Mouse (Mus musculus): ENCODE results near the gene Faiml. TPM values are rescaled to one million over a fixed set of nuclear protein-coding genes. Genes with fewer than 3 reads are reported as not detected.

The Faiml gene
- polyA plus RNA-seq, 1 experiment: not detected

DNA sequence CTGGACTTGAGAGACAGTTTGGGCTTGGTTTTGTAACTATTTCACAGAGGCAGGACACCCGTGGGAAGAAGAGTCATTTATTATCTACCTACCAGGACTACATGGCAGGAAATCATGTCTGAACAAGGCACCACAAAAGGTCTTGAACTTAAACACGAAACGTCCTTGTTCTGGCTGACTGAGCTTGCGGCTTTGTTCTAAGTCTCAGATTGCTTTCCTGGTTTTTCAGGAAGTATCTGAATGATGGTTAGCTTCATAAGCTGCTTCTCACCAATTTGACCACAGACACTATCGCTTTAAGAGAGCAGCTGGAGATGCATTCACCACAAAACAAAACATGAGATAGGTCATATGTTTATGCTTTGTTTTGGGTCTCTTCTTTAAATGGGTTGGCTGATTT, 3.5 kb upstream of the Faiml start:
- Histone ChIP-seq H3K9ac (ENCODE audit: low read depth, poor library complexity, severe bottlenecking) (no peak overlapping the region), H3K27me3 (ENCODE audit: control insufficient read depth, insufficient read depth, low read length, poor library complexity, severe bottlenecking) (no peaks in the 10 kb centered on the region), H3K36me3 (ENCODE audit: control insufficient read depth, insufficient read depth, low read length, poor library complexity, severe bottlenecking) (0 out of 2 replicates have a peak, but pooled peaks cover 2% of the 10 kb centered on the region), H3K9me3 (replicated peaks; ENCODE audit: control insufficient read depth, insufficient read depth, low read length, poor library complexity, severe bottlenecking) (peaks cover 4% of the 10 kb centered on the region; the same call in 1 of the 2 replicates), H3K4me3 (ENCODE audit: low read depth, low read length) (no peak overlapping the region), H3K4me1 (ENCODE audit: control insufficient read depth, insufficient read depth, low read length) (no peaks in the 10 kb centered on the region), H3K27ac (ENCODE audit: insufficient read depth, low read length) (no peak overlapping the region)
- TF ChIP-seq EP300 (IDR thresholded peaks at IDR 0.05; ENCODE audit: insufficient read depth, low read depth, low read length) (no peak), CTCF (IDR thresholded peaks at IDR 0.05; ENCODE audit: low read depth, low read length) (no peak), POLR2A (IDR thresholded peaks at IDR 0.05; ENCODE audit: insufficient read depth, low read length) (no peak)

- Histone ChIP-seq H3K4me1 (ENCODE audit: control insufficient read depth, insufficient read depth, low read length) (no peaks in the 10 kb centered on the region), H3K4me3 (ENCODE audit: low read depth, low read length) (no peak overlapping the region), H3K9ac (ENCODE audit: low read depth, poor library complexity, severe bottlenecking) (no peak overlapping the region), H3K27ac (ENCODE audit: insufficient read depth, low read length) (no peak overlapping the region), H3K36me3 (ENCODE audit: control insufficient read depth, insufficient read depth, low read length, poor library complexity, severe bottlenecking) (no peaks in the 10 kb centered on the region), H3K27me3 (ENCODE audit: control insufficient read depth, insufficient read depth, low read length, poor library complexity, severe bottlenecking) (no peaks in the 10 kb centered on the region), H3K9me3 (replicated peaks; ENCODE audit: control insufficient read depth, insufficient read depth, low read length, poor library complexity, severe bottlenecking) (peaks cover 4% of the 10 kb centered on the region; the same call in 1 of the 2 replicates)
- no peak for TF ChIP-seq POLR2A (IDR thresholded peaks at IDR 0.05; ENCODE audit: insufficient read depth, low read length)
- no peak for TF ChIP-seq EP300 (IDR thresholded peaks at IDR 0.05; ENCODE audit: insufficient read depth, low read depth, low read length)
- no peak for TF ChIP-seq CTCF (IDR thresholded peaks at IDR 0.05; ENCODE audit: low read depth, low read length)
Observed at GRCm38 (mm10) chr9:99239256-99239655, 2.2 kb upstream of the Faiml start.

DNA sequence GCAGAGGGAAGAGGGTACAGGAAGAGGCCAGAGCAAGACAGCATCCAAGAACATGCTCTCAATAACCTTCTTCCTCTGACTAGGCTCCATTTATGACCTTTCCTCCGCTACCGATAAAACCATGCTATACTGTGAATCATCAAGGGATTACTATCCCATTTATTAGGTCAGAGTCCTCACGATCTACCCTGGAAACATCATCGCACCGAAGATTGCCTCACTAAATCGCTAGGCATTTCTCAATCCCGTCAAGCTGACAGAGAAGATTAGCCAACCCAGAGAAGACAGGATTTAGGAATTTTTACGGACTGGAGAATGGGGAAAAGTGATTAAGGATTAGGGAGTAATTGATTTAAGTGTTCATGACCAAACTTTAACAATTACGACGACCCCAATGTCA, 1.2 kb upstream of the Faiml start:
- Histone ChIP-seq H3K27ac (ENCODE audit: insufficient read depth, low read length) (no peak overlapping the region), H3K4me1 (ENCODE audit: control insufficient read depth, insufficient read depth, low read length) (no peaks in the 10 kb centered on the region), H3K36me3 (ENCODE audit: control insufficient read depth, insufficient read depth, low read length, poor library complexity, severe bottlenecking) (no peaks in the 10 kb centered on the region), H3K4me3 (ENCODE audit: low read depth, low read length) (no peak overlapping the region), H3K9me3 (replicated peaks; ENCODE audit: control insufficient read depth, insufficient read depth, low read length, poor library complexity, severe bottlenecking) (peaks cover 4% of the 10 kb centered on the region; the same call in 1 of the 2 replicates), H3K27me3 (ENCODE audit: control insufficient read depth, insufficient read depth, low read length, poor library complexity, severe bottlenecking) (no peaks in the 10 kb centered on the region), H3K9ac (ENCODE audit: low read depth, poor library complexity, severe bottlenecking) (no peak overlapping the region)
- TF ChIP-seq POLR2A (IDR thresholded peaks at IDR 0.05; ENCODE audit: insufficient read depth, low read length) (no peak), CTCF (IDR thresholded peaks at IDR 0.05; ENCODE audit: low read depth, low read length) (no peak), EP300 (IDR thresholded peaks at IDR 0.05; ENCODE audit: insufficient read depth, low read depth, low read length) (no peak)

- Histone ChIP-seq H3K4me1 (ENCODE audit: control insufficient read depth, insufficient read depth, low read length) (no peaks in the 10 kb centered on the region), H3K27me3 (ENCODE audit: control insufficient read depth, insufficient read depth, low read length, poor library complexity, severe bottlenecking) (no peaks in the 10 kb centered on the region), H3K27ac (ENCODE audit: insufficient read depth, low read length) (no peak overlapping the region), H3K9me3 (replicated peaks; ENCODE audit: control insufficient read depth, insufficient read depth, low read length, poor library complexity, severe bottlenecking) (no peaks in the 10 kb centered on the region), H3K9ac (ENCODE audit: low read depth, poor library complexity, severe bottlenecking) (no peak overlapping the region), H3K4me3 (ENCODE audit: low read depth, low read length) (no peak overlapping the region), H3K36me3 (ENCODE audit: control insufficient read depth, insufficient read depth, low read length, poor library complexity, severe bottlenecking) (no peaks in the 10 kb centered on the region)
- no peak for TF ChIP-seq CTCF (IDR thresholded peaks at IDR 0.05; ENCODE audit: low read depth, low read length)
- TF ChIP-seq EP300 (IDR thresholded peaks at IDR 0.05; ENCODE audit: insufficient read depth, low read depth, low read length): no peak
- no peak for TF ChIP-seq POLR2A (IDR thresholded peaks at IDR 0.05; ENCODE audit: insufficient read depth, low read length)
Observed at GRCm38 (mm10) chr9:99229450-99229849, 7.6 kb downstream of the Faiml start.

DNA sequence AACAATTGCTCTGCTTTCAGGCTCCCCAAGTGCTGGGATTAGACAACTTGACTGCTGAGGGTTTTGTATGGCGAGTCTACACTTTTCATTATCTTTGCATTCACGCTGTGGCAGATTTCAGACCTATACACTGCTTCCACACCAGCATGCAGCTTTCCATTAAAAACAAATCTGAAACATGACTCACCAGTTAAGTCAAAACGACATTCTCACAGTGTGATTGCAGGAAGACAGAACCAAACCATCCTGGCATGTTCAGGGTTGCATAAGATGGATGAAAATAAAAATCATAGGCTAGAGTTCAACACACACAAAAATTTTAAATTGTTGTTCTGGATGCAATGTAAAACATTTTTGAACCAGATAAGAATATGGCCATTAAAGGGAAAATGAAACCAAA, 12.5 kb downstream of the Faiml start:
- no peaks in the 10 kb centered on the region for H3K9me3 ChIP-seq (replicated peaks; ENCODE audit: control insufficient read depth, insufficient read depth, low read length, poor library complexity, severe bottlenecking)
- H3K27ac ChIP-seq (ENCODE audit: insufficient read depth, low read length): no peak overlapping the region
- no peak overlapping the region for H3K4me3 ChIP-seq (ENCODE audit: low read depth, low read length)
- H3K9ac ChIP-seq (ENCODE audit: low read depth, poor library complexity, severe bottlenecking): no peak overlapping the region
- no peak for TF ChIP-seq EP300 (IDR thresholded peaks at IDR 0.05; ENCODE audit: insufficient read depth, low read depth, low read length)
- TF ChIP-seq CTCF (IDR thresholded peaks at IDR 0.05; ENCODE audit: low read depth, low read length): no peak
- no peak for TF ChIP-seq POLR2A (IDR thresholded peaks at IDR 0.05; ENCODE audit: insufficient read depth, low read length)
- H3K4me1 ChIP-seq (ENCODE audit: control insufficient read depth, insufficient read depth, low read length): no peaks in the 10 kb centered on the region
- no peaks in the 10 kb centered on the region for H3K27me3 ChIP-seq (ENCODE audit: control insufficient read depth, insufficient read depth, low read length, poor library complexity, severe bottlenecking)
- no peaks in the 10 kb centered on the region for H3K36me3 ChIP-seq (ENCODE audit: control insufficient read depth, insufficient read depth, low read length, poor library complexity, severe bottlenecking)

DNA sequence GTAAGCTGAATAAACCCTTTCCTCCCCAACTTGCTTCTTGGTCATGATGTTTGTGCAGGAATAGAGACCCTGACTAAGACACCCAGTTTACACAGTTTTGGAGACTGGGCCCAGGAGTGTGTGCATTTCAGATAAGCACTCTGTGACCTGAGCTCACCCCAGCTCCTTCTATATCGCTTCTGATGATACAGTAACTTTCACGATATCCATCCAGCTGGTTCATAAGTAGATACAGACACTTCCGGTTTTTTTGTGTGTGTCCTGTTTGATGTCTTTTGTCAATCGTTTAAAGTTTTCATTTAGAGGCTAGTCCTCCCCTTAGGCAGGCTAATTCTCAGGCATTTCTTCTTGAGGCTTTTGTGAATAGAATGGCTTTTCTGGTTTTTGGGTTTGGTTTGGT, 15.4 kb downstream of the Faiml start:
- Histone ChIP-seq H3K9ac (ENCODE audit: low read depth, poor library complexity, severe bottlenecking) (no peak overlapping the region), H3K36me3 (ENCODE audit: control insufficient read depth, insufficient read depth, low read length, poor library complexity, severe bottlenecking) (no peaks in the 10 kb centered on the region), H3K27me3 (ENCODE audit: control insufficient read depth, insufficient read depth, low read length, poor library complexity, severe bottlenecking) (no peaks in the 10 kb centered on the region), H3K4me1 (ENCODE audit: control insufficient read depth, insufficient read depth, low read length) (no peaks in the 10 kb centered on the region), H3K9me3 (replicated peaks; ENCODE audit: control insufficient read depth, insufficient read depth, low read length, poor library complexity, severe bottlenecking) (no peaks in the 10 kb centered on the region), H3K4me3 (ENCODE audit: low read depth, low read length) (no peak overlapping the region), H3K27ac (ENCODE audit: insufficient read depth, low read length) (no peak overlapping the region)
- no peak for TF ChIP-seq POLR2A (IDR thresholded peaks at IDR 0.05; ENCODE audit: insufficient read depth, low read length)
- TF ChIP-seq CTCF (IDR thresholded peaks at IDR 0.05; ENCODE audit: low read depth, low read length): no peak
- no peak for TF ChIP-seq EP300 (IDR thresholded peaks at IDR 0.05; ENCODE audit: insufficient read depth, low read depth, low read length)

Measured in ES-Bruce4 (cell line).